Mouse (Mus musculus): Measurements from ENCODE around the gene Gfra1. TPM values are rescaled to one million over a fixed set of nuclear protein-coding genes. Genes with fewer than 3 reads are reported as not detected.
A peak's percentile ranks its signal among the peaks of the same experiment; 100 is the strongest.

Gene Gfra1
- polyA plus RNA-seq, 1 experiment from 2014 or later, result 16.7 TPM

- Histone ChIP-seq H3K36me3 (replicated peaks) (no peaks in the 10 kb centered on the region), H3K4me3 (replicated peaks) (peak overlapping the region; percentile 53), H3K27me3 (peaks cover 83% of the 10 kb centered on the region), H3K4me2 (peak overlapping the region; percentile 95), H3K27ac (0 out of 2 replicates have a peak overlapping the region, but pooled peaks have one; percentile 31), H3K4me1 (peaks cover 67% of the 10 kb centered on the region), H3K9ac (peak overlapping the region; percentile 61), H3K9me3 (no peaks in the 10 kb centered on the region)
- under 1% methylated on average over 21 of the region's 21 CpGs for WGBS
- ATAC-seq (ENCODE audit: low FRiP score), result peak; percentile 47
These were observed 631 bp downstream of the Gfra1 start for GRCm38 (mm10) chr19:58455061-58455495.

DNA sequence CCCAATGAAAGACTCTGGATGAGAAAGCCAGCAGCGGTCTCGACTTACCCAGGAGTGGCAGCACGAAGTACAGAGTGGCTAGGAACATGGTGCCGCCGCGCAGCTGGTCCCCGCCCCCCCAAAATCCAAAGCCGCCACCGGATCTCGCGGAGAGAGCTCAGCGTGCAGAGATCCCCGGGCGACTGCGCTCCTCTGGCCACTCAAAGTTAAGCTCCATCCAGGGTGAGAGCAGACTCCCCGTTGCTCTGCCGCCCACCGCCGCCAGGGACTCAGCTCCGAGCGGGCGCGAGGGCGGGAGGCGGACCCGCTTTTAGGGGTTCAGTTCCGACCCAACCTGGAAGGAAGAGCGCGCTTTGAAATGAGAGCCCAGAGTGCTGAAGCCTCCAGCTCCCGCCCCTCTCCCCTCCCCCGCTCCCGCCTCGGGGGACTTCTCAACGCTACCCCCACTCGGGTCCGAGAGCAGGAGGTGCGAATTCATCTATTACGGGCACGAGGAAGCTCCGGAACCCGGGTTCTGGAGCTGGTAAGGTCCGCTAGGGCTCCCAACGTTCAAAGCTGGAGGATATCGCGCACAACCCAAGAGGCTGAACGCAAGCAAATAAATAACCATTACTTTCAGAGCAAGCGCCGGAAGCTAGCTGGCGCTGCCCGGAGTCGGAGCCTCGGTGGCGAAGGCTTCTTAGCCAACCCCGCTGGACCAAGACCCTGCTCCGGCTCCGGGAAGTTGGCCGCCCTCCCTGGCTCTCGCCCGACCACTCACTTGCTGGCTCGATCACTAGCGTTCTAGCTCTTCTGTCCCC is 1.2 kb downstream of the Gfra1 start:
- Histone ChIP-seq H3K9me3 (no peaks in the 10 kb centered on the region), H3K4me3 (replicated peaks) (peak overlapping the region; percentile 53), H3K27me3 (peaks cover 82% of the 10 kb centered on the region), H3K27ac (peak overlapping the region; percentile 31; the same call in 1 of the 2 replicates), H3K9ac (peak overlapping the region; percentile 61), H3K4me1 (peaks cover 66% of the 10 kb centered on the region), H3K4me2 (peak overlapping the region; percentile 95), H3K36me3 (replicated peaks) (no peaks in the 10 kb centered on the region)
- peak; percentile 28 for ATAC-seq (ENCODE audit: low FRiP score)
- under 1% methylated on average over 60 of the region's 61 CpGs for WGBS

DNA sequence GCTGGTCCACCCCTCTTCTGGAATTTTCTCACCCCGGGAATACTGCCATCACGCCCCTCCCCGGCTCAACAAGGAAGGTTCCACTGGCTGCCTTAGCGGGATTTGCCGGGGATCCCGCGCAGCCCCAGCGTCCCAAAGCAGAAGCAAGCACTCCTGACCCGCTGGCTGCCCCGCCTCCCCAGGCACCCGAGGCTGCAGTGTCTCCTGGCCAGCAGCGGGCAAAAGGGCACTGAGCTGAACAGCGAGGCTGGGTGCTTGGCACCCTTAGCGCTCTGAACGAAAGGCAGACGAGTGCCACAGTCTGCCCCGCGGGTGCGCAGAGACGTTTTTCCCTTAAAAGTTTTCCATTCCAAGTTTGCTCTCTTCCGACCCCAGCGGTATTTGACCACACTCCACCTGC is 2.1 kb downstream of the Gfra1 start:
- no peaks in the 10 kb centered on the region for H3K36me3 ChIP-seq (replicated peaks)
- no peaks in the 10 kb centered on the region for H3K9me3 ChIP-seq
- no peak for ATAC-seq (ENCODE audit: low FRiP score)
- H3K9ac ChIP-seq, result peak overlapping the region; percentile 61
- no peak overlapping the region for H3K27ac ChIP-seq
- H3K4me1 ChIP-seq, result peaks cover 66% of the 10 kb centered on the region
- H3K4me3 ChIP-seq (replicated peaks), result peak overlapping the region; percentile 53
- WGBS, result 0% methylated on average over 22 of the region's 22 CpGs
- peaks cover 75% of the 10 kb centered on the region for H3K27me3 ChIP-seq
- peak overlapping the region; percentile 95 for H3K4me2 ChIP-seq

- Histone ChIP-seq H3K36me3 (replicated peaks) (no peaks in the 10 kb centered on the region), H3K4me3 (replicated peaks) (peak overlapping the region; percentile 53), H3K9me3 (no peaks in the 10 kb centered on the region), H3K27ac (no peak overlapping the region), H3K27me3 (peaks cover 70% of the 10 kb centered on the region), H3K9ac (0 out of 2 replicates have a peak overlapping the region, but pooled peaks have one; percentile 61), H3K4me1 (peaks cover 66% of the 10 kb centered on the region), H3K4me2 (peak overlapping the region; percentile 95)
- no peak for ATAC-seq (ENCODE audit: low FRiP score)
- 2% methylated on average over 20 of the region's 20 CpGs for WGBS
These were observed 2.7 kb downstream of the Gfra1 start for GRCm38 (mm10) chr19:58452941-58453551.

GRCm38 (mm10) chr19:58452178-58452819 is 3.4 kb downstream of the Gfra1 start:
- peaks cover 66% of the 10 kb centered on the region for H3K4me1 ChIP-seq
- H3K27ac ChIP-seq, result no peak overlapping the region
- H3K4me2 ChIP-seq, result peak overlapping the region; percentile 95
- peaks cover 64% of the 10 kb centered on the region for H3K27me3 ChIP-seq
- no peak for ATAC-seq (ENCODE audit: low FRiP score)
- H3K9ac ChIP-seq, result no peak overlapping the region
- no peaks in the 10 kb centered on the region for H3K9me3 ChIP-seq
- 49% methylated on average over 8 of the region's 8 CpGs for WGBS
- no peaks in the 10 kb centered on the region for H3K36me3 ChIP-seq (replicated peaks)
- H3K4me3 ChIP-seq (replicated peaks), result no peak overlapping the region

- no peaks in the 10 kb centered on the region for H3K36me3 ChIP-seq (replicated peaks)
- no peak for ATAC-seq (ENCODE audit: low FRiP score)
- H3K4me2 ChIP-seq, result no peak overlapping the region
- no peak overlapping the region for H3K27ac ChIP-seq
- peaks cover 59% of the 10 kb centered on the region for H3K27me3 ChIP-seq
- H3K4me1 ChIP-seq, result peaks cover 59% of the 10 kb centered on the region
- H3K4me3 ChIP-seq (replicated peaks), result no peak overlapping the region
- H3K9me3 ChIP-seq, result no peaks in the 10 kb centered on the region
- 63% methylated on average over 6 of the region's 6 CpGs for WGBS
- H3K9ac ChIP-seq, result no peak overlapping the region
These were observed 4.4 kb downstream of the Gfra1 start for GRCm38 (mm10) chr19:58451323-58451722.

DNA sequence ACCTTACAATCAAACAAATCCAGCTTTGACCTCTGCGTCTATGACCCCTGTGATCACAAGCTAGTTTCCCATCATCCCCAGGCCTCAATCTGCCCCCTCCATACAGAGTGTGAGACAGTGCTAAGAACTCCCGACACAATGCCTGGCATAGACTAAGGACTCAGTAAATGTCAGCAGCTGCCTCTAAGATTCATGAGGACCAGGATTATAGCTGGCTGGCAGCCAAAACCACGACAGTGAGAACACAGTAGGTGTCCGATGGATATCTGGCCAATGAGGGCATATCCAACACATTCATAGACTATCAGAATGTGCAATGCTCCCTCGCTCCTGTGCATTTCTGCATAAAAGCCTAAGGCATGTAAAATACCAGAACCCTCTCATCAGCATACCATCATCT is 5.0 kb downstream of the Gfra1 start:
- no peaks in the 10 kb centered on the region for H3K36me3 ChIP-seq (replicated peaks)
- H3K4me2 ChIP-seq, result no peak overlapping the region
- no peaks in the 10 kb centered on the region for H3K9me3 ChIP-seq
- no peak overlapping the region for H3K27ac ChIP-seq
- H3K4me3 ChIP-seq (replicated peaks), result no peak overlapping the region
- 43% methylated on average over 5 of the region's 5 CpGs for WGBS
- peaks cover 53% of the 10 kb centered on the region for H3K4me1 ChIP-seq
- ATAC-seq (ENCODE audit: low FRiP score), result no peak
- peaks cover 58% of the 10 kb centered on the region for H3K27me3 ChIP-seq
- no peak overlapping the region for H3K9ac ChIP-seq

- H3K9ac ChIP-seq, result no peak overlapping the region
- H3K4me1 ChIP-seq, result peaks cover 22% of the 10 kb centered on the region
- 0 out of 2 replicates have a peak overlapping the region, but pooled peaks have one; percentile 22 for H3K4me2 ChIP-seq
- 46% methylated on average over 10 of the region's 10 CpGs for WGBS
- ATAC-seq (ENCODE audit: low FRiP score), result 0 out of 2 replicates have a peak, but pooled peaks have one; percentile 11
- H3K27ac ChIP-seq, result no peak overlapping the region
- H3K9me3 ChIP-seq, result no peaks in the 10 kb centered on the region
- H3K4me3 ChIP-seq (replicated peaks), result no peak overlapping the region
- H3K36me3 ChIP-seq (replicated peaks), result no peaks in the 10 kb centered on the region
- peaks cover 13% of the 10 kb centered on the region; the same call in 1 of the 2 replicates for H3K27me3 ChIP-seq
These were observed 12.7 kb downstream of the Gfra1 start for GRCm38 (mm10) chr19:58442785-58443732.

DNA sequence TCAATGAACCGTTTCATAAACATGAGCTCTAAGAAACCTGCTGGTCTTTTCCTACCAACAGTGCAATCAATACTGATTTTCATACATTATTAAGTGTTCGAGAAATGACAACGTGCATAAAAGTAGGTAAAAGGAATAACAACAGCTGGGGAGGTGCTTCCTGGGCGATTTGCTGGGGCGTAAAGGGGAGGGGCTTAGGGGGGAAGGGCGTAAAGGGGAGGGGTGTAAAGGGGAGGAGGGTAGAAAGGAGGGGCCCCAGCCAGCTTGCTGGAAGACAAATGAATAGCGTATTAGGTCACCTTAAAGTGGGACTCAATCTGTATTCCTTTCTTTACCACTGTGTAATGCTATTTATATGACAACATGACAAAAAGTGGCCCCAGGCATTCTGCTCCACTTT is 13.9 kb downstream of the Gfra1 start:
- H3K4me2 ChIP-seq, result no peak overlapping the region
- no peak overlapping the region for H3K9ac ChIP-seq
- ATAC-seq (ENCODE audit: low FRiP score), result no peak
- H3K9me3 ChIP-seq, result no peaks in the 10 kb centered on the region
- H3K27ac ChIP-seq, result no peak overlapping the region
- H3K4me3 ChIP-seq (replicated peaks), result no peak overlapping the region
- H3K4me1 ChIP-seq, result peaks cover 32% of the 10 kb centered on the region
- WGBS, result 59% methylated on average over 7 of the region's 7 CpGs
- no peaks in the 10 kb centered on the region for H3K36me3 ChIP-seq (replicated peaks)
- peaks cover 11% of the 10 kb centered on the region; the same call in 1 of the 2 replicates for H3K27me3 ChIP-seq

DNA sequence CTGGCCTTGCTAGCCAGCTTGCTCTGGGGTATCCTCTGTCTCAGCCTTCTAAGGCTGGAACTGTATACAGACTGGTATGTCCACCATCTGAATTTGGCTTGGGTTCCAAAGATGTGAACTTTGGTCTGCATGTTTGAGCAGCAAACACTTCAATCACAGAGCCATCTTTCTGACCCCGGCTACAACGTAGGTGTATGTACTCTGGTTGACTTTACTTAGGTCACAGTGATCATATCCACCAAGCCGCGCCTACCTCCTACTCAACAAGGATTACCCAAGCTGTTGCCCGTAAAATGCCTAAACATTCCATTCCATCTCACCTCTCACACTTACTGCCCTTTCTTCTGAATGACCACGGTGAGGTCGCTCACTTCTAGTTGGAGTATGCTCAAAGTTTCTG is 14.5 kb downstream of the Gfra1 start:
- no peaks in the 10 kb centered on the region for H3K9me3 ChIP-seq
- H3K27ac ChIP-seq, result no peak overlapping the region
- no peaks in the 10 kb centered on the region for H3K36me3 ChIP-seq (replicated peaks)
- no peak overlapping the region for H3K4me3 ChIP-seq (replicated peaks)
- H3K4me1 ChIP-seq, result peaks cover 32% of the 10 kb centered on the region
- H3K27me3 ChIP-seq, result peaks cover 10% of the 10 kb centered on the region; the same call in 1 of the 2 replicates
- H3K4me2 ChIP-seq, result no peak overlapping the region
- WGBS, result 93% methylated on average over 7 of the region's 7 CpGs
- no peak overlapping the region for H3K9ac ChIP-seq
- ATAC-seq (ENCODE audit: low FRiP score), result no peak

DNA sequence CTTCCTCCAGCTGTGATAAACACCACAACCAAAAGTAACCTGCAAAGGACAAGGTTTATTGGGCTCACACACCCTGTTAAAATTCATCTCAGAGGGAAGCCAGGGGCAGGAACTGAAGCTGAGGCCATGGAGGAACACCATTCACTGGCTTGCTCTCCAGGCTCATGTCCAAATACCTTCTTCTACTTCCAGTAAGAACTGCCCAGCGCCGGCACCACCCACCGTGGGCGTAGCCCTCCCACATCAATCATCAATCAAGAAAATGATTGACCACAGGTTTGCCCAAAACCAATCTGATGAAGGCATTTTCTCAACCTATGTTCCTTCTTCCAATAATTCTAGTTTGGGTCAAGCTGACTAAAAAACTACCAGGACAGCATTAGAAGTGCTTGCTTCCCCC is 16.9 kb downstream of the Gfra1 start:
- no peak overlapping the region for H3K9ac ChIP-seq
- H3K9me3 ChIP-seq, result no peaks in the 10 kb centered on the region
- peaks cover 31% of the 10 kb centered on the region for H3K4me1 ChIP-seq
- ATAC-seq (ENCODE audit: low FRiP score), result no peak
- H3K4me2 ChIP-seq, result no peak overlapping the region
- no peak overlapping the region for H3K4me3 ChIP-seq (replicated peaks)
- H3K27ac ChIP-seq, result no peak overlapping the region
- WGBS, result 91% methylated on average over 4 of the region's 4 CpGs
- 0 out of 2 replicates have a peak, but pooled peaks cover 10% of the 10 kb centered on the region for H3K27me3 ChIP-seq
- H3K36me3 ChIP-seq (replicated peaks), result no peaks in the 10 kb centered on the region
